Mouse (Mus musculus) embryo, embryonic 9.5 days (tissue): ENCODE results near the gene Fgf12.

Experiments
- DNase-seq: peaks from one replicate; pipeline ENCODE4 v3.0.0-alpha.2; 2017; ENCODE audit errors: extremely low spot score

The Fgf12 gene

DNA sequence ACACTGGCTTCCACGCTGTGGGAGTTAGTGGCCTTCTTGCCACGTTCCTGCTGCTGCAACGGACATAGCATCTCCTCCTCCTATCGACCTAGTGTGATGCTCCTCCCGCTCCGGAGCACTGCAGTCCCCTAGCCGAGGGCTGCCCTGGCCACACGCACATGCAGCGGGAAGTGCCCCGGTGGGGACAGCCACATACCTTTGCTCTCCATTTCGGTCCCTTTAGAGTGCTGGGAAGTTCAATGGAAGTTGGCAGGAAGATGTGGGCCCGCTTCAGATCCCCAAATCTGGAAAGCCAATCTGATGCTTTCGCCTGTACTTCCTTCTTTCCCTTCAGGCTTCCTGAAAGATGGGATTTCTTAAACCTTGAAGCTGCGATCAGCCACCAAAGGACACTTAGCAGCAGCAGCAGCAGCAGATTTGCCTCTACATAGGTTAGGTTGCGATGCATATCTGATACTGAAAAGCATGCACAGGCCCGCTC, at the start of gene Fgf12:
Fgf12 (minus strand) TSS at position 431 of the 481 bp plus-strand sequence.
- DNase-seq = no peak

DNA sequence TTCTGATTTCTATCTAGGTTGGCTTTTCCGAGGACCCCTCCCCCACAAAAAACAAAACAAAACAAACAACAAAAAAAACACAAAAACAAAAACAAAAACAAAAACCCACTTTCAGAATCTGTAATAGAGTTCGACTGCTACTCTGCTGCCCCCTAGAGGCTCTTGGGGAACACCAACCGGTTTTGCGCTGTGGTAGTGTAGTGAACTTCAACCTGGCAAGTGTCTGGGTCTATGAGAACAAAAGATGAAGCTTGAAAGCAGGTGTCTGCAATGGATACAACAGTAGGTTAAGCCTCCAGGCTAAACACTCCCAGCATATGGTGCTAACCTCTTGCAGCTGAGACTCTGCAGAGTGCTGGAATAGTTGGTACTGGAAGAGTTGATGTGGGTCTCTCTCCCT, 40.2 kb upstream of the Fgf12 start:
- peak; percentile 48 for DNase-seq

DNA sequence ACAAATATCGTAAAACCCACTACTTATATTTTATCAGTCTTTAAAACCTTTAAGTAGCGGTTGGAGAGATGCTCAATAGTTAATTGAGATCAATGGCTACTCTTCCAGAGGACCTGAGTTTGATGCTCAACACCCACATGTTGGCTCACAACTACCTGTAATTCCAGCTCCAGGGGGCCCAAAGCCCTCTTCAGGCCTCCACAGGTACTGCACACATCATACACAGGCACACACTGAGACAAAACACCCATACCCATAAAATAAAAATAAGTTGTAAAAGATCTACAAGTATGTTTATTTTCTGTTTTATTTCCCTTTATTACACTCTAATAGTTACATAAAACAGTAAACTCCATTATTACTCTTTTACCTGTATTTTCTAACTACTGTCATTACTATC, 17.4 kb upstream of the Fgf12 start:
- DNase-seq = no peak

DNA sequence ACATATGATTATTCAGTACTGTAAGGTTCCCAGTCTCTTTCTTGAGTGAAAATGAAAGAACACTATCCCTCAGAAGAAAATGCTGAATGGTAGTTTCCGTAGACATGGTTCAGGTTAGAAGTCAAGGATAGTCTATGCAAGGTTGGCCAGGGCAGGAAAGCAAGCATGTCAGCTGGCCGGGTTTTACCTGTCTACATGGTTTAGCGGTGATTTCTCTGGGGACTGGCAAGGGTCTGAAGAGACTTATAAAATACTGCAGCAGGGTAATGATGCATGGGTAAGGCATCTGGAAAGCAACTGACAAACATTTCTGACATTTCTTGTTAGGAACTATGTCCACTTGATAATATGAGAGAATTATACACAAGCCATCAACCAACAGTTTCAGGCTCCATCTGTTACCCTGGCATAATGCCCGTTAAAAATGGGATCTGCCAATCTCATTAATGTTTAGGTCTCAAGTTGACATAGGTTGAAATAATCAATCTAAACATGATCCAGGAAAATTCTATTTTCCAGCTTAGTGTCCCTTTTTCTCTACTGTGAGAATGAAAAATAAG, 8.6 kb upstream of the Fgf12 start:
- no peak for DNase-seq

DNA sequence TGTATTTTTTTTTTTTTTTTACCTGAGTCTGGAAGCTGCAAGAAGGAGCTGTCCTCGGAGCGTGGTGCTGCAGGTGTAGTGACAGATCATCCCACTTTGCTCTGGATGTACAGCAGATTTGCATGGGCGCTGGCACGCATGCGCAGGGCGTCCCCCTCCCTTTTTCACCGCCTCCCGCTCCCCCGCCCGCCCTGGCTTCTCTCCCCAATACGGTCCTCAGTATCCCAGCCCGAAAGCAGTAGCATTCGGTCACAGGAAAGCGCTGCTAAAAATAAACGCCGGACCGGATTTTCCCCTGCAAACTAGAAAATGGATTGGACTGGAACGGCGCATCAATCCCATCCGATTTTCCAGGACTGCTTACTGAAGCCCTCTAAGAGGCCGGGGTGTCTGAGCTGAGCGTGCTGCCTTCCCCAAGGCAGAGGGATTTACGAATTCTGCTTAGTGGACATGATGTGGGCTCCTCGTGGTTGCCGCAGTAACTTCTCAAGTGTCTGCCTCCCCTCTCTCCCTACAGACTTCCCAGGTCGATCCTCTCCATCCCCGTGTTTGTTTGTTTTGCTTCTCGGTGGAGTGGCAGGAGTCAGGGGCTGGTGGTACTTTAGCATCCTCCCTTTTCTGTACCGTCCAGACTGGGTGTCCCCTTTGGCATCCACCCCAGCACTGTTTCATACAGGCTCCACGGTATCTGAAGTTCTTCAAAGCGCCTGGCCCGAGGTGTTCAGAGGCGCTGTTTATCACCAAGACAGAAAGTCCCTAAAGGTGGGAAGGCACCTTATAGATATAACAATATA, 453 bp upstream of the Fgf12 start:
- DNase-seq = peak; percentile 92

DNA sequence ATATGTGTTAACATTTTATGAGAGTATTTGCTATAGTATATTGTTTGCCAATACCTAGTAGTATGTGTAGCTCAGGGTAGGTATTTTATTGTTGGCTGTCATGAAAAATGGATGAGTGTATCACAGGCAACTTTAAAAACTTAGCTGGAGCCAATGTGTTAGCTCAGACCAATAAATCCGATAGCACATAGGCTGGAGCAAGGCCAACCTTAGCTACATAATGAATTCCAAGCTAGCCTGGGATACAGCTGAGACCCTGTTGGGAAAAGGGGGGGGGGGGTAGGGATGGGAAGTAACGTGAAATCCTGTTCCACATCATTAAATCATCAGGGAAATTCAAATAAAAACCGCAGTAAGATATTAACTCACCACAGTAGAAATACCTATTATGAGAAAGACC, 18.4 kb downstream of the Fgf12 start:
- DNase-seq = no peak

DNA sequence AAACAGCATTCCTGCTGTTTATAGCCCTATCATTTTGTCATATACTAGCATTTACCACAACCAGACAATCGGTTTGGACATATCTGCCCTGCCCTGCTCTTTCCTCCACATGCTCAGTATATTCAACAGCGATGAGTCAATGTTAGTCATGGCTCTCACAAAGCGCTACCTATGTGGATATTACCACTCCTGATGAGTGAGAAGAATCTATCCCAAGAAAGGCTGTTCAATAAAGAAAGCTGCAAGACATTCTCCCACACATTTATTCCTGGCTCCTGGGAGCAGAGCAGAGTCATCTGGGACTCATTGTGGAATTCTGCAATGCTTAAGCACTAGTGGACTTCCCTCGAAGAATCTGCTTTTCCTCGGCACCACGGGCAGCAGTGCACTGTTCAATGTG, 26.1 kb downstream of the Fgf12 start:
- no peak for DNase-seq

DNA sequence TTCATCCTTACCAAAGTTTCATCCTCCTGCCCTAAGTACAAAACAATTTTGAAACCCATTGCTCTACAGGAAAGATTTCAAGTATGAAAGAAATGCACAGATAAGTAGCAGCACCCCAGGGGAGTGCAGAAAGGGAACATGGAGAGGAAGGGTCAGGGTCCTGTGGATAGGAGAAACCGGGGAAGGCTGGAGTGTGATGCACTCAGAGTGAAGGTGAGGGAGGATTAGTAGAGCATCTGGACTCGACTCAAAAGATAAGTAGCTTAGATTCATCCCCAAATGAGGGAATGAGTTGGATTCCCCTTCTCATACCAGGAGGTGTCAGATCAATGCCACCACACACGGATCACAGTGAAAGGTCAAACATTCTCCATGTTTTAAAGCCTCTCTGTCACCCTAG, 46.2 kb downstream of the Fgf12 start:
- DNase-seq = no peak

DNA sequence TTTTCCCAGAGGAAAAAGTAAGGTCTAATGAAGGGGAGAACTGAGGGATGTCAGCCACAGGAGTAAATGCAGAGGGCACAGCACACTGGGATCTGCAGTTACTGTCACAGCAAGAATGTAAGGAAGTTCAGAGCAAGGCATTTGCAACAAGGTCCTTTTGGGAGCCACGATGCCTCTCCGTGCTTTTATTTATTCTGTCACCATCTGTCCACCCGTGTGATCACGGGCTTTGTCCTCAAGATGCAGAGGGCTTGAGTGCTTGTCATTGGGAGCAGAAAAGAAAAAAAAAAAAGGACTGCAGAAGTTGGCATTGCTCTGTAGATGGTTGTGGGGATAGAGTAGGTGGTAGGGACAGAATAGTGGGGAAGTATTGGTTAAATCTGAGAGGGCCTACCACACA, 52.5 kb downstream of the Fgf12 start:
- DNase-seq = no peak

DNA sequence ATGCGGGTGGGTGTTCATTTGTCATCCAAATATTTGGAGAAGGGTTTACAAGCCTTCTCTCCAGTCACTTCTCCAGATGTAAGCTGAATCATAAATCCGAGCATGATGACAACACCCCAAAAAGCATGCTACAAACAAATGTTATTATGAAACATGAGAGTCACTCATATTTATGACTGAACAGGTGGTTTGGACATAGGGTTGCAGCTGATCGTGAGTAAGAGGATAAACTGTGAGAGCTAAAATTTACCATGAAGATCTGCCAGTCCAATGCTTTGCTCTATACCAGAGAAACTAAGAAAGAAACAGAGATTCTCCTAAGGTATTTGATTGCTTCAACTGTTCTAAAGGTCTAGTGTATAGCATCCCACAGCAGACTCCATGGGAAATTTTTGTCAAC, 56.0 kb downstream of the Fgf12 start:
- no peak for DNase-seq

DNA sequence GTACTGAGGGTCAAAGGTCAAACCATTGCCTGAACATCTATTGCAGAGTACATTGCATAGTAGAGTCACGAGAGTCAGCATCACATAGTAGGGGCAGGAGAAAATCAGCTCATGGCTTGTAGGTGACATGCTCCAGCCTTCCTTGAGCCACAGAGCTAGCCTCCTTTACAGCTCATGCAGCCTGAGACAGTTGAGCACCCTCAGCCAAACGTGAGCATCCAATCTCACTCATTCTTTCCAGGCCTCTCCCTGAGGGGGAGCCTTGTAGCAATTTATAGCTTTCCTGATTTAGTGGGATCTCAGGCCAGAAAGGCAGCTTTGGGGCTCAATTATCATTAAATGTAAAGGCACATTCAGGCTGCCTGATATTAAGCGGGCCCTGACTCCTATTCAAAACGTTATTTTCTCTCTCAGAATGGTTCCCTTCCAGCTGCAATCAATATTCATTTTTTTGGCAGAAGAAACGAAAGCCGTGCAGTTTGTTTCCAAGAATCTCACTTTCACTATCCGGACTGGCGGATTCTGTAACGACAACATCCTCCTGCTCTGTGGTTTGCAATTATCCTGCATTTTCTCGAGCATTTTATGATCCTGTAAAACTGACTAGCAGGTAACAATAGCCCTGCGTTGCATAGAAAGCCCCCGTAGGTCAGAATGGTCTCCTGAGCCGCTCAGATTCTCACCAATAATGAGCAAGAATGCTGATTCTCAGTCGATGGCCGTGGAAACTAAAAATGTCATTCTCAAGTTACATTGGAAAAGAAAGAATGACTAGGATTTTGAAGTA, 58.6 kb downstream of the Fgf12 start:
- DNase-seq = no peak

DNA sequence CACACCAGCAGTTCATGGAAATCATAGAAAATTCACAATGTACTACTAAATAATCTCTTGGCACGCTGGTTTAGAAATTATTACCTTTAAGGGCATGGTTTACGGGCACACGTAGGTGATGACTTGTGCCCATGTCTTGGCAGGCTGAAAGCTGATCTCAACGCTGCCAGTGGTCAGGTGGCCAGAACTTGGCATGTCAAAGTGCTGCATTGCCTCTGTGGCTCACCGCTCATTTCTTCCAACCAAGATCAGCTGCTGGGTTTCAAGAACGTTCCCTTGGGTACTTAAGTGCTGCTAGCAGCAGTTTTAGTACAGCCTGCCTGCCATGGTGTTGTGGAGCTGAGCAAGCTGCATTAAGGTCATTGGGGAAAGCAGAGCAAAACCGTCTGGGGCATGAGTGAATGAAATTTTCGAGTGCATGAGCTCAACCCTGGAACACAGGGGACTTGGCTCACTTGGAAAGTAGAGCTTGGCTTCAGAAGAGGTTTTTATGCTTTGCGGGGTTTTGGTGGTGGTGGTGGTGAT, 63.9 kb downstream of the Fgf12 start:
- no peak for DNase-seq

DNA sequence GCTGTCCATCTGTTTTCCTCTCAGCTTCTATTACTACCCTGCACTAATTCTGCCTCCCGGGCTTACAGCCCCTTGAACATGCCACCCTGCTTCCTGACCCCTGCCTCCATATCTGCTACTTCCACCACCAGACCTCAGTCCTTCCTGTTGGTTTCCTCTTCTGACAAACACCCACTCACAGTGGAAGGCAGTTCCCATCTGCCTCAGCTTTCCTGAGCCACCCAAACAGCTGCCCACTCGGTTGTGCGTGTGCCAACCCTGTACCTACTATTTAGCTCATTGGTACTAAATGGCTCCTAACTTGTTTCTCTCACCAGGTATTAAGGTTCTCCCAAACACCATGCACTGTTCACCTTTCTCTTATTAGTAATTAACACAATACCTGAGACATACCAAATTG, 71.2 kb downstream of the Fgf12 start:
- DNase-seq = no peak

DNA sequence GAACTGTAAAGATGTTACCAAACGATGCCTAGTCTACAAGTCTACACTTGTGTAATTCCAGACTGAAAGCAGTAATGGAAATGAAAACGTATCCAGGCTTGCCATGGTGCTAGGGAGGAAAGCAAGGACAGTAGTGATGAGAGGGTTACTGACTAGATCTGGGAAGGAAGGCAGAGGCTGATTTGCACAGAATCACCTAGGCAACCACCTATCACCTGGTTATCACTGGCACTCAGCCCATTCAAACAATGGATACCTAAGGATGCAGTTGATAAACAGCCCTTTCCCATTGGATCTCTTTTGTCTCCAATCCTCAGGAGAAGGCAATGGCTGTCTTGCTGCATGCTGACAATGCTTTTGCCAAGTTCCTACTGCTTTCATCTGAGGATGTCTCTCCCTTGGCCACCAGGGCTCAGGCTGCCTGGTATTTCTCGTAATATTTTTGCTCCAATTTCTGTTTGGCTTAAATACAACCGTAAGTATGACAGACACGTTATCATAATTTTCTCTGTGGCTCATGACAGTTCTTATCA, 84.0 kb downstream of the Fgf12 start:
- no peak for DNase-seq

DNA sequence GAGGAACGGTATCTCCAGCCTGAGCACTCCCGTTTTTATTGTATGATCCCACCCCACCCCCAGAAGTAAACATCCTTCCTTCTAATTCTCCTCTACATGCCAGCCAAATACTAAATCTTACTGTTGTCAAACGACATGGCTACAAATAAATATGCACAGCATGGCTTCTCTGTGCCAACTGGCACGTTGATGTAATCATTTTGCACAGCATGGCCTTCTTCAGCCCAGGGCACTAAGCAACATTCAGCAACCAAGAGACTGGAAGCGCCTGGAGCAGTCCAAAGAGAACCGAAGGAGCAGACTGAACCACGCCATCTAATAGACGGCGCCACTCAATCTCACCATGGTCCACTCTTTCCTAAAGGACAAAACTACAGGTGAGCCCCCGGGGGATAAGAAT, 100.2 kb downstream of the Fgf12 start:
- no peak for DNase-seq

DNA sequence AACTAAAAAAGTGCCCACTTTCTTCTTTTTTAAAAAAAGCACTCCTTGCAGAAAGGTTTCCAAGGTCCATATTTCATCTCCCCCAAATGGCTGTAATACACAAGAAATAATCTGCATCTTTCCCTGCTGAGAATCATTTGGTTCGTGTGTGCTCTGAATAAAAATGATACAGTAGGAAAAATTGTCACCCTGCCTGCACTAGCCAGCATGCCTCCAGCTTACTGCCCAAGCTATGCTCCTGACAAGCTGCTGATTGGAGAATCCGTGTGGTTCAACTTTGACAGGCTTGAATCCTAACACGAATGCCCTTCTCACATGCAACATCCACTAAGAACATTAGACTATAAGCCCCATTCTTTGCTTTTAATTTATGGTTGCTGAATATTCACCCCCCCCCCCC, 102.3 kb downstream of the Fgf12 start:
- DNase-seq = no peak

DNA sequence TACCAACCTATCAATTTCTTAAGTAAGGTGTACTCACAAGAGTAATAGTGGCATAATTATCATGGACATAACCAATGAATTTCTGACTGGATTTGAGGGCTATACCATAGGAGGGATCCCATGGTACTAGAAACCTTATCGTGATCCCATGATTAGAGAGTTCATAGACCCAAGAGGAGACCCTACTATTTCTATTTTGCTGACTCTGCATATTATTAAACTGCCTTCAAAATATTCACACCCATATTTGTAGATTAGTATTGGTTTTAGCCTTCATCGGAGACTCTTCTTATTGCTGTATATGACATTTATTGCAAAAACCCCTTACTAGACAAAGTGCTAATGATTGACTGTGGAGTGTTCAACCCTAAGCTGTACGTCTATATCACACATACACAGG, 107.8 kb downstream of the Fgf12 start:
- no peak for DNase-seq

DNA sequence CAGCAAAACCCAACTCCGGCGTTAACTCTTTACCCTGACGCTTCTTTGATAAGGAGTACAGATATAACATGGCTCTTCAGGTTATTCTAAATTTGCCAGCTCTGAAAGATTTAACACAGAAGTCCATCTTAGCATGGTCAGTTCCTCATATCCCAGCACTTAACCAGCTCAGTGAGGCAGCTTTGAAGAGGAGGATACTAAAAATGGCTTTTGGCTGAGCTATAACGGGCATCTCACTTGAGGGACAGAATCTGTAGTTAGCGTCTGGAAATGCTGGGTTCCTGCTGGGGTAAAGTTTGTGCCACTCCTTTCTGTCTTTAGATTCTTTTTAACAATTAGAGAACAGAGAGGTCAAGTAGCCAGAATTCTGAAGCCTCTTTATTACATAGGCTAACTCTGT, 121.1 kb downstream of the Fgf12 start:
- DNase-seq = no peak

DNA sequence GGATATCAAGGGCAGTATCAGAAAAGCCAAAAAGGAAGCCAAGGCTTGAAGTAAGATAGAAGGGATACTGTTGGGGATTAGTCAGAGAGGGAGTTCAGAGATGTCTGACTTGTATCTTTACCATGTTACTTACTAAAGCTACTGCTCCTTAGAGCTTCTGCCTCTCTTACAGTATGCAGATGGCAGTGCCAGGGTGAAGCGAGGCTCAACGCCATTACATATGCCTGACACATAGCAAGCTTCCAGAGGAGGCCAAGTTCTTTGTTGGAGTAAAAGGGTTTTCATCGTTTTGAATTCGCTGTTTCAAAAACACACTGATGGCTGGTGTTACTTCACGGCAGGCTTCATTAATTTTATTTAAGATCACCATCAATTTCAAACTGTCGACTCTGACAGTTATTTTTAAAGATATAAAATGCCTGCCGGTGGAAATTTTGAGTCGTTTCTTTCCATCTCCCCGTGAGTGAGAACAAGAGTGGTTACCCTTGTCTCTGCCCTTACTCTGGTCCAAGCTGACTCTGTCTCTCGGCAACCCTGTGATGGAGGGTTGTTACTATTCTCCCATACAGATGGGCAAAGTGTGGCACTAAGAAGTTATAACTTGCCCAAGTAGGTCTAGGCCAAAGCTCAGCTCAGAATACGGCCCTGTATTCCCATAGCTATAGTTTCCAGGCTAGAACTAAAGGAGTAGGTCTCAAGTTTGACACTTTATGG, 121.9 kb downstream of the Fgf12 start:
- no peak for DNase-seq

DNA sequence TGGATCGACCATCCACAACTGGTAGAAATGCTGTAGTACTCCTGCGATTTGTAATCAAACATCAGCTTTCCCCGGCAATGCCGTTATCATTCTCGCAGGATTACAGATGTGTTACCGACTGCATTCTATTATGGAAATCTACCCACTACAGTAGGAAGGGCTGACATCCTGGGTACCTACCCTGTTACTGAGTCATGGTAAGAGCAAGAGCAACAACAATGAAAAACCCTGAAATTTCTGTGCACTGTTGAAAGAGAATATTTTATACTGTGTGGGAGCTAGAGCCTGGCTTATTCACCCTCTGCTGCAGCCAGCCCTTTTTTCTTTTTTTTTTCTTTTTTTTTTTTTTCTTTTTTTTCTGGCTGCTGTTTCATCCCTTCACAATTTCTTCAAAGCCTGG, 126.6 kb downstream of the Fgf12 start:
- DNase-seq = no peak

DNA sequence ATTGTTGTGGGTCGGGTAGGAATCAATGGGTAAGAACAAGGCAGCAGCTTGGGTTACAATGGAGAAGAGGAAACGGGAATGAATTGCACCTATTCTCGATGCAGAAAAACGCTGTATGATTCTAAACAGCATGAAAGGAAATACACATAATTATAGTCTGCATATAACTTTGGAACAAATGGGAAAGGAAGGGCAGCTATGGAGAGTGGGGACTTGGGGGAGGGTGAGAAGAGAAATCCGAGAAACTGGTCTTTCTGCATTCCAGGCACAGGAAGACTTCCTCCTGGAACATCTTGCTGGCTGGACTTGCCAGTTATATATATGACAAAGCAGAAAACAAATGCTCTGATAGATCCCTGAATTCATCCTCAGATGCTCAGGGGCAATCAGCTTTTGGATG, 127.2 kb downstream of the Fgf12 start:
- no peak for DNase-seq

DNA sequence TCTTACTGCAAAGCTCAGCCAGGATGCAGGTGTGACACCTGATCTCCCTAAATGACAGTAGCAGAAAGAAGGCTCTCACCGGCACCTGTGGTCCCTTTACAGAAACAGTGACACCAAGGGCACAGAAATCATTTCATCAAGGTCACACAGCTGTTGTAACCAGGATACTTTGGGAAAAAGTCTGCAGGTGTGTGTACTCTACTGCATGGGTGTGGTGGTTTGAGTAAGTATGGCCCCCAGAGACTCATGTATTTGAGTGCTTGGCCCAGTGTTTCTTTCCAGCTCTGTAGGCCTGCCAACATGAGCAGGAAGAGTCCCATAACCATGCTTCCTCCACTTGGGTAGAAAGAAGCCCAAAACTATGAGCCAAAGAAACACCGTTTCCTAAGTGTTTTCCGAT, 138.5 kb downstream of the Fgf12 start:
- no peak for DNase-seq
